Mouse (Mus musculus) bone marrow, adult 2 months (tissue): ENCODE measurements around the gene Ggt7. TPM values are rescaled to one million over a fixed set of nuclear protein-coding genes. Genes with fewer than 3 reads are reported as not detected.
A peak's percentile ranks its signal among the peaks of the same experiment; 100 is the strongest.

Source experiments
- H3K27ac ChIP-seq: fragments of 200-500 bp; 2 replicates; pipeline ENCODE4 v1.5.1; 2012; ENCODE audit warnings: low read depth, mild to moderate bottlenecking, control low read depth, inconsistent platforms, low read length; ENCODE audit not compliant: control insufficient read depth, poor library complexity, insufficient read depth
- H3K4me1 ChIP-seq: fragments of 200-500 bp; 2 replicates; pipeline ENCODE4 v1.6.1; 2011; ENCODE audit warnings: low read length; ENCODE audit not compliant: control insufficient read depth, insufficient read depth
- H3K4me3 ChIP-seq: fragments of 200-500 bp; replicated peaks from 2 replicates; pipeline ENCODE3; 2011; ENCODE audit warnings: mild to moderate bottlenecking, low read depth, low read length, control low read depth; ENCODE audit not compliant: control insufficient read depth
- CTCF ChIP-seq: fragments of 200-500 bp; IDR thresholded peaks from 2 replicates; pipeline ENCODE4 v1.5.1; 2011; ENCODE audit warnings: low read length, control low read depth; ENCODE audit not compliant: control insufficient read depth, insufficient read depth
- POLR2A ChIP-seq: fragments of 200-500 bp; IDR thresholded peaks from 2 replicates; pipeline ENCODE4 v1.6.1; 2011; ENCODE audit warnings: low read depth, mild to moderate bottlenecking, control low read depth, low read length, borderline replicate concordance; ENCODE audit not compliant: control insufficient read depth
- WGBS: fragments of 180-500 bp; shearing (Covaris S2); methylation state at CpG from one replicate; pipeline ENCODE4 v1.1.7; 2018; 5-methylcytosine and 5-hydroxymethylcytosine counted together
- polyA plus RNA-seq: library from polyadenylated mRNA; stranded (reverse); fragments of >200 nt; gene quantifications from 2 replicates; pipeline ENCODE4 v1.2.4, GENCODE M21; 2011; ENCODE audit warnings: low replicate concordance; ENCODE audit not compliant: missing spikeins, insufficient read depth, insufficient read length

Gene Ggt7
- polyA plus RNA-seq, result 2.3 TPM in 1 of 2 replicates, not detected in the other

- TF ChIP-seq CTCF (peak; percentile 70), POLR2A (peak; percentile 31; the same call in 1 of the 2 replicates)
- WGBS, result 2% methylated on average over 70 of the region's 70 CpGs
- peak within 1 kb of the TSS; percentile 76 for H3K4me3 ChIP-seq
- H3K27ac ChIP-seq, result peak within 1 kb of the TSS; percentile 77
- H3K4me1 ChIP-seq, result peaks cover 3% of the 10 kb centered on the region; the same call in 1 of the 2 replicates
Measured at GRCm38 (mm10) chr2:155517455-155518423, at the start of gene Ggt7, which contains the start of gene Acss2. TSS of gene Ggt7 (minus strand) at chr2:155518237. TSS of gene Acss2 (plus strand) at chr2:155517948.

DNA sequence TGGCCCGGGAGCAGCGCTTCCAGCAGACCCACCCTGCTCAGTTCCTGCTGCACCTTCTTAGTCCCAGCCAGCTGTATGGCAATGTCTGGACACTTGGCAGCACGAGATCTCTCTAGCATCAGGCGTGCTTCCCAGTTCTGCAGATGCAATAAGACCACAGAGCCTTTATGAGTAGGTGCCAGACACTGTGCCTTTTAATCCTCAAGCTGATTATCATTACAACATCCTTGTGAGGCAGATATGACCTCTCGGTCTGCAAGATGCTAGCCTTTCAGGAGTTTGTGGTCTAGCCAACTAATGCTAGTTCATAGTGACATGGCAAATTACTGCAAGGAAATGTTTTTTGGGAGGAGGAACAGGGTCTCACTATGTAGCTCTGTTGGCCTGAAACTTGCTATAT is 49.7 kb upstream of the Ggt7 start:
- no peak overlapping the region for H3K27ac ChIP-seq
- H3K4me1 ChIP-seq, result no peaks in the 10 kb centered on the region
- TF ChIP-seq POLR2A (no peak), CTCF (no peak)
- H3K4me3 ChIP-seq, result no peak overlapping the region
- 43% methylated on average over 5 of the region's 5 CpGs for WGBS

DNA sequence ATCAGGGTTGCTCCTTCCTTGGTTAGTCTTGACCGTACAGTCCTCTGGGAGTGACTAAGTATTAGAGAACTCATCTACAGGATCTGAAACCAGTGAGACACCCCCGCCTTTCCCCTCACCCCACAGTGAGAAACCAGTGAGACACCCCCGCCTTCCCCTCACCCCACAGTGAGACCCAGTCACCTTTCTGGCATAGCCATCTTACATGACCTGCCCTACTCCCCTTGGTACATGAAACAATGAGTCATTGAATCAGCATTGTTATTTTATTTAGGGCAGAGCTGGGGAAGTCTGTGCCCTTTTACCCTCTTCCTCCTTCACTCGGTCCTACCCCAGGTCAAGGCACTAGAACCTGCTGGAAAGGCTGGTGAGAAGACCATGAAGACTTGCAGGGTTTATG is 44.9 kb upstream of the Ggt7 start:
- TF ChIP-seq POLR2A (no peak), CTCF (no peak)
- no peaks in the 10 kb centered on the region for H3K4me1 ChIP-seq
- H3K4me3 ChIP-seq, result no peak overlapping the region
- WGBS, result 73% methylated on average over 4 of the region's 4 CpGs
- H3K27ac ChIP-seq, result no peak overlapping the region

DNA sequence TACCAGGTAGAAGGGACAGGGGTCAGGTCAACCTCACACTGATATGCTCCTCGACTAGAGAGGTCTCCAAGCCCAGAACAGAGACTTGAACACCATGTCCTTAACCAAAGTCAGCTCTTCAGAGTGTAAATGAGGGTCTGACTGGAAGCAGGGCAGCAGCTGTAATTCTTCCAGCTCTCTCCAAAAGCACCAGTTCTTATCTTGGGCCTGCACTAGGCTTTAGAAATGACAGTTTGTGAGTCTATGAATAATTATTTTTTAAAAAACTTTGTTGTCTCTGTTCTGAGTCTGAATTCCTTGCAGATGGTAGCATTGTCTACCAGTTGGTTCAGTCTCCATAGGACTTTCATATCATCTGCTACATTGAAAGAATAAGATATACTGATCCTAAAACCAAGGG is 44.2 kb upstream of the Ggt7 start:
- WGBS, result 48% methylated on average over 1 of the region's 1 CpGs
- no peak overlapping the region for H3K27ac ChIP-seq
- no peaks in the 10 kb centered on the region for H3K4me1 ChIP-seq
- H3K4me3 ChIP-seq, result no peak overlapping the region
- no peak for TF ChIP-seq POLR2A
- TF ChIP-seq CTCF, result no peak

DNA sequence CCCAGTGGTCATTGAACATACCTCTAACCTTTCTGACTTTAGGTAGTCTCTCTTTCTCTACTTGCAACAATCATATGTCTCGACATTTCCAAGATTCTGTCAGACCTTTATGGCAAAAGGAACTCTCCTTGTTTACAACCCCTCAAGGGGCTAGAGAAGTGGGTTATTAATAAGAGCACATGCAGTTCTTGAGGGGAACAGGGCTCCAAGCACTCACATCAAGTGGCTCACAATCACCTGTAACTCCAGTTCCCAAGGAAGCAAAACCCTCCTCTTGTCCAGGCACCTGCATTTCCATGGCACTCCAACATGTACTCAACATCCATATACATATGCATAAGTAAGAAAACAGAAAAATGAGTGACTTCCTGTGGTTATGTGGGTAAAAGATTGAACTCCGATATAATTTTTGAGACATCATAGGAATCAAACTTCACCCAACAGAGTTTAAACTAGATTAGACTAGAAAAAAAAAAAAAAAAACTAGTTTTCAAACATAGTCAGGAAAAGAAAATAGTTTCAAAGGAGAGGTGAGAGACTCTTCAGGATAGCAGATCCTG is 36.5 kb upstream of the Ggt7 start:
- 45% methylated on average over 2 of the region's 2 CpGs for WGBS
- TF ChIP-seq POLR2A, result no peak
- no peak for TF ChIP-seq CTCF

GRCm38 (mm10) chr2:155552949-155553354 is 34.9 kb upstream of the Ggt7 start:
- Histone ChIP-seq H3K4me3 (no peak overlapping the region), H3K4me1 (no peaks in the 10 kb centered on the region), H3K27ac (no peak overlapping the region)
- no peak for TF ChIP-seq CTCF

More for the DNA sequence above, 36.5 kb upstream of the Ggt7 start:
- Histone ChIP-seq H3K4me3 (no peak overlapping the region), H3K4me1 (no peaks in the 10 kb centered on the region), H3K27ac (no peak overlapping the region)

GRCm38 (mm10) chr2:155552336-155552735 is 34.3 kb upstream of the Ggt7 start:
- H3K4me3 ChIP-seq, result no peak overlapping the region
- H3K4me1 ChIP-seq, result no peaks in the 10 kb centered on the region
- TF ChIP-seq POLR2A, result no peak
- no peak for TF ChIP-seq CTCF
- no peak overlapping the region for H3K27ac ChIP-seq

- Histone ChIP-seq H3K4me1 (no peaks in the 10 kb centered on the region), H3K27ac (no peak overlapping the region), H3K4me3 (no peak overlapping the region)
- no peak for TF ChIP-seq POLR2A
- TF ChIP-seq CTCF, result no peak
- 71% methylated on average over 1 of the region's 1 CpGs for WGBS
Measured at GRCm38 (mm10) chr2:155546955-155547354, 28.9 kb upstream of the Ggt7 start.
